Mouse (Mus musculus) erythroblast, embryonic 14.5 days (primary cell): ENCODE results near the gene Gphb5.

ENCODE experiments used
- GATA1 ChIP-seq: IDR thresholded peaks from 2 replicates; pipeline ENCODE4 v1.6.1; 2012; ENCODE audit warnings: low read length, inconsistent platforms, mixed read lengths
- TAL1 ChIP-seq: IDR thresholded peaks from 3 replicates; pipeline ENCODE4 v1.6.1; 2012; ENCODE audit warnings: low read length, inconsistent platforms, mixed read lengths

GRCm38 (mm10) chr12:75388521-75388920 lies 28.1 kb downstream of the Gphb5 start:
- no peak for TF ChIP-seq GATA1
- no peak for TF ChIP-seq TAL1
